Mouse (Mus musculus) natural killer cell, adult 2 months (primary cell): ENCODE measurements around the gene Plg.

Experiments used
- DNase-seq, 2 experiments: peaks; one replicate each; pipeline ENCODE4 v3.0.0; 2022; ENCODE audit warnings: low spot score in 2 of 2

Gene Plg

GRCm38 (mm10) chr17:12452862-12453531 is 74.6 kb downstream of the Plg start:
- DNase-seq, result no peak

GRCm38 (mm10) chr17:12453691-12454090 is 75.3 kb downstream of the Plg start:
- no peak for DNase-seq

GRCm38 (mm10) chr17:12455143-12455790 is 76.9 kb downstream of the Plg start:
- no peak for DNase-seq

GRCm38 (mm10) chr17:12461168-12461567 is 82.8 kb downstream of the Plg start:
- DNase-seq, result no peak

GRCm38 (mm10) chr17:12466501-12467000 is 88.1 kb downstream of the Plg start:
- DNase-seq, result no peak

GRCm38 (mm10) chr17:12467642-12468041 is 89.2 kb downstream of the Plg start:
- no peak for DNase-seq

GRCm38 (mm10) chr17:12468745-12469144 is 90.3 kb downstream of the Plg start:
- no peak for DNase-seq
